Mouse (Mus musculus) C2C12 (cell line): ENCODE measurements around the gene Bbox1. TPM values are rescaled to one million over a fixed set of nuclear protein-coding genes. Genes with fewer than 3 reads are reported as not detected.

Experiments used
- H3K27me3 ChIP-seq: one replicate; pipeline ENCODE4 v1.6.1; 2011; ENCODE audit not compliant: control insufficient read depth, insufficient read depth, insufficient read length
- H3K36me3 ChIP-seq: one replicate; pipeline ENCODE4 v1.6.1; 2011; ENCODE audit not compliant: control insufficient read depth, insufficient read depth
- H3K4me3 ChIP-seq: one replicate; pipeline ENCODE4 v1.5.1; 2011; ENCODE audit warnings: mild to moderate bottlenecking, control low read depth; ENCODE audit not compliant: poor library complexity, insufficient read depth, severe bottlenecking
- H3K79me2 ChIP-seq: one replicate; pipeline ENCODE4 v1.6.1; 2011; ENCODE audit not compliant: control insufficient read depth, insufficient read depth
- H3K79me3 ChIP-seq: one replicate; pipeline ENCODE4 v1.6.1; 2011; ENCODE audit warnings: low read depth, control low read depth
- H3ac ChIP-seq: one replicate; pipeline ENCODE3; 2011; ENCODE audit warnings: low read depth; ENCODE audit not compliant: control insufficient read depth, insufficient read length
- CEBPB ChIP-seq: IDR thresholded peaks from one replicate; pipeline ENCODE4 v1.6.1; 2011; ENCODE audit warnings: low read depth, mild to moderate bottlenecking, control low read depth, moderate library complexity
- CTCF ChIP-seq: IDR thresholded peaks from one replicate; pipeline ENCODE4 v1.5.1; 2011; ENCODE audit not compliant: control insufficient read depth, insufficient read depth, insufficient read length
- FOSL1 ChIP-seq: IDR thresholded peaks from one replicate; pipeline ENCODE4 v1.8.0; 2011; ENCODE audit warnings: mild to moderate bottlenecking, low read length; ENCODE audit not compliant: poor library complexity, insufficient read depth, severe bottlenecking
- MAX ChIP-seq: IDR thresholded peaks from one replicate; pipeline ENCODE4 v1.6.1; 2011; ENCODE audit warnings: mild to moderate bottlenecking, control low read depth
- MYOD1 ChIP-seq: IDR thresholded peaks from one replicate; pipeline ENCODE4 v1.6.1; 2011; ENCODE audit warnings: low read depth; ENCODE audit not compliant: control insufficient read depth, insufficient read length
- MYOG ChIP-seq: IDR thresholded peaks from one replicate; pipeline ENCODE4 v1.6.1; 2011; ENCODE audit not compliant: control insufficient read depth, insufficient read length; ENCODE audit errors: extremely low read depth
- USF1 ChIP-seq: IDR thresholded peaks from one replicate; pipeline ENCODE4 v1.6.1; 2011; ENCODE audit warnings: low read depth, mild to moderate bottlenecking, control low read depth, moderate library complexity
- polyA plus RNA-seq: library from polyadenylated mRNA; unstranded; fragments of >200 nt; fragmentation: generic; extraction: Trizol; gene quantifications from one replicate; pipeline ENCODE4 v1.2.1, GENCODE M21; 2012; ENCODE audit warnings: missing spikeins

Bbox1 gene
- polyA plus RNA-seq, 1 experiment: not detected

GRCm38 (mm10) chr2:110214991-110215684 is 99.2 kb downstream of the Bbox1 start:
- H3K4me3 ChIP-seq: no peak overlapping the region
- H3K79me2 ChIP-seq: no peaks in the 10 kb centered on the region
- H3K79me3 ChIP-seq: no peaks in the 10 kb centered on the region
- H3K36me3 ChIP-seq: no peaks in the 10 kb centered on the region
- TF ChIP-seq MYOG (no peak), MYOD1 (no peak), MAX (no peak), FOSL1 (no peak), CTCF (no peak), CEBPB (no peak), USF1 (no peak)
- H3K27me3 ChIP-seq: no peaks in the 10 kb centered on the region
- no peak overlapping the region for H3ac ChIP-seq

GRCm38 (mm10) chr2:110214278-110214677 is 100.1 kb downstream of the Bbox1 start:
- no peaks in the 10 kb centered on the region for H3K79me2 ChIP-seq
- no peaks in the 10 kb centered on the region for H3K27me3 ChIP-seq
- H3K4me3 ChIP-seq: no peak overlapping the region
- TF ChIP-seq CTCF (no peak), USF1 (no peak), MYOD1 (no peak), MYOG (no peak), MAX (no peak), FOSL1 (no peak), CEBPB (no peak)
- H3K36me3 ChIP-seq: no peaks in the 10 kb centered on the region
- no peak overlapping the region for H3ac ChIP-seq
- H3K79me3 ChIP-seq: no peaks in the 10 kb centered on the region

Other genes with a start within 250 kb of the Bbox1 start
- gene Fibin, start 48.6 kb upstream of the Bbox1 start, polyA plus RNA-seq: 0.23 TPM